Mouse (Mus musculus) E14TG2a.4 (cell line): Measurements from ENCODE around the gene Gigyf1.
A peak's percentile ranks its signal among the peaks of the same experiment; 100 is the strongest.

Experiments
- H3K27me3 ChIP-seq: 2 replicates; pipeline ENCODE4 v1.6.1; 2014; ENCODE audit warnings: low read length, control low read depth; ENCODE audit not compliant: insufficient read depth
- H3K36me3 ChIP-seq: 2 replicates; pipeline ENCODE4 v1.6.1; 2014; ENCODE audit warnings: low read length, control low read depth; ENCODE audit not compliant: insufficient read depth
- H3K4me1 ChIP-seq: replicated peaks from 2 replicates; pipeline ENCODE4 v1.6.1; 2014; ENCODE audit warnings: low read depth, low read length, control low read depth
- H3K4me3 ChIP-seq: replicated peaks from 2 replicates; pipeline ENCODE4 v1.5.1; 2014; ENCODE audit warnings: mild to moderate bottlenecking, low read length
- H3K9me3 ChIP-seq: 2 replicates; pipeline ENCODE4 v1.6.1; 2014; ENCODE audit warnings: low read length, control low read depth
- CTCF ChIP-seq: conservative IDR thresholded peaks from 2 replicates; pipeline ENCODE4 v1.5.1; 2014; ENCODE audit warnings: low read length
- NANOG ChIP-seq: IDR thresholded peaks from 2 replicates; pipeline ENCODE4 v1.6.1; 2014; ENCODE audit warnings: borderline replicate concordance, low read length, mixed read lengths
- POU5F1 ChIP-seq: IDR thresholded peaks from 2 replicates; pipeline ENCODE4 v1.6.1; 2014; ENCODE audit warnings: low read length, borderline replicate concordance

The Gigyf1 gene

GRCm38 (mm10) chr5:137553000-137553399 lies 34.7 kb downstream of the Gigyf1 start:
- TF ChIP-seq NANOG (no peak), POU5F1 (no peak), CTCF (no peak)
- Histone ChIP-seq H3K4me1 (peaks cover 20% of the 10 kb centered on the region), H3K9me3 (no peaks in the 10 kb centered on the region), H3K27me3 (peaks cover 33% of the 10 kb centered on the region), H3K4me3 (no peak overlapping the region), H3K36me3 (no peaks in the 10 kb centered on the region)

- H3K9me3 ChIP-seq: no peaks in the 10 kb centered on the region
- H3K4me1 ChIP-seq: peaks cover 20% of the 10 kb centered on the region
- peak within 1 kb of the TSS; percentile 54 for H3K4me3 ChIP-seq
- TF ChIP-seq POU5F1: no peak
- TF ChIP-seq CTCF: no peak
- no peak for TF ChIP-seq NANOG
- peaks cover 36% of the 10 kb centered on the region for H3K27me3 ChIP-seq
- H3K36me3 ChIP-seq: no peaks in the 10 kb centered on the region
Measured at GRCm38 (mm10) chr5:137553411-137553837, 35.1 kb downstream of the Gigyf1 start, which contains the start of gene Actl6b. TSS of gene Actl6b (plus strand) at chr5:137553517.

GRCm38 (mm10) chr5:137553898-137554297 lies 35.5 kb downstream of the Gigyf1 start:
- no peaks in the 10 kb centered on the region for H3K9me3 ChIP-seq
- TF ChIP-seq NANOG (no peak), POU5F1 (no peak), CTCF (no peak)
- peaks cover 20% of the 10 kb centered on the region for H3K4me1 ChIP-seq
- H3K36me3 ChIP-seq: no peaks in the 10 kb centered on the region
- H3K4me3 ChIP-seq: peak overlapping the region; percentile 54
- H3K27me3 ChIP-seq: peaks cover 39% of the 10 kb centered on the region

GRCm38 (mm10) chr5:137561556-137561955 lies 43.2 kb downstream of the Gigyf1 start:
- no peak overlapping the region for H3K4me3 ChIP-seq
- peaks cover 24% of the 10 kb centered on the region for H3K27me3 ChIP-seq
- no peak for TF ChIP-seq NANOG
- no peak for TF ChIP-seq POU5F1
- no peak for TF ChIP-seq CTCF
- no peaks in the 10 kb centered on the region for H3K9me3 ChIP-seq
- H3K4me1 ChIP-seq: peaks cover 22% of the 10 kb centered on the region
- no peaks in the 10 kb centered on the region for H3K36me3 ChIP-seq

- Histone ChIP-seq H3K9me3 (no peaks in the 10 kb centered on the region), H3K27me3 (peaks cover 34% of the 10 kb centered on the region), H3K4me3 (no peak overlapping the region), H3K4me1 (peaks cover 28% of the 10 kb centered on the region), H3K36me3 (no peaks in the 10 kb centered on the region)
- TF ChIP-seq POU5F1: no peak
- TF ChIP-seq CTCF: no peak
- TF ChIP-seq NANOG: no peak
Measured at GRCm38 (mm10) chr5:137562965-137563364, 44.6 kb downstream of the Gigyf1 start.

- Histone ChIP-seq H3K4me1 (peaks cover 55% of the 10 kb centered on the region), H3K36me3 (no peaks in the 10 kb centered on the region), H3K9me3 (no peaks in the 10 kb centered on the region), H3K4me3 (no peak overlapping the region), H3K27me3 (peaks cover 13% of the 10 kb centered on the region; the same call in 1 of the 2 replicates)
- TF ChIP-seq POU5F1: no peak
- no peak for TF ChIP-seq CTCF
- no peak for TF ChIP-seq NANOG
Measured at GRCm38 (mm10) chr5:137565744-137566143, 47.4 kb downstream of the Gigyf1 start.

GRCm38 (mm10) chr5:137566416-137566815 lies 48.1 kb downstream of the Gigyf1 start:
- Histone ChIP-seq H3K4me3 (no peak overlapping the region), H3K27me3 (peaks cover 17% of the 10 kb centered on the region), H3K9me3 (no peaks in the 10 kb centered on the region), H3K4me1 (peaks cover 59% of the 10 kb centered on the region), H3K36me3 (no peaks in the 10 kb centered on the region)
- TF ChIP-seq NANOG (no peak), POU5F1 (no peak), CTCF (no peak)

GRCm38 (mm10) chr5:137568223-137568798 lies 50.0 kb downstream of the Gigyf1 start:
- peaks cover 31% of the 10 kb centered on the region for H3K27me3 ChIP-seq
- peaks cover 49% of the 10 kb centered on the region for H3K4me1 ChIP-seq
- TF ChIP-seq CTCF (no peak), NANOG (no peak), POU5F1 (no peak)
- H3K4me3 ChIP-seq: no peak overlapping the region
- no peaks in the 10 kb centered on the region for H3K36me3 ChIP-seq
- no peaks in the 10 kb centered on the region for H3K9me3 ChIP-seq

GRCm38 (mm10) chr5:137569031-137569430 lies 50.7 kb downstream of the Gigyf1 start:
- Histone ChIP-seq H3K36me3 (no peaks in the 10 kb centered on the region), H3K9me3 (no peaks in the 10 kb centered on the region), H3K4me1 (peaks cover 48% of the 10 kb centered on the region), H3K4me3 (no peak overlapping the region; the same call in 1 of the 2 replicates), H3K27me3 (peaks cover 38% of the 10 kb centered on the region)
- no peak for TF ChIP-seq CTCF
- no peak for TF ChIP-seq POU5F1
- TF ChIP-seq NANOG: no peak
